Mouse (Mus musculus) right cerebral cortex, postnatal 10 days (tissue): ENCODE results near the gene Plxnb1.

Experiments used
- DNase-seq, 2 experiments: peaks; one replicate each; pipeline ENCODE4 v3.0.0; 2021; ENCODE audit warnings: low spot score in 2 of 2

Plxnb1 gene

DNA sequence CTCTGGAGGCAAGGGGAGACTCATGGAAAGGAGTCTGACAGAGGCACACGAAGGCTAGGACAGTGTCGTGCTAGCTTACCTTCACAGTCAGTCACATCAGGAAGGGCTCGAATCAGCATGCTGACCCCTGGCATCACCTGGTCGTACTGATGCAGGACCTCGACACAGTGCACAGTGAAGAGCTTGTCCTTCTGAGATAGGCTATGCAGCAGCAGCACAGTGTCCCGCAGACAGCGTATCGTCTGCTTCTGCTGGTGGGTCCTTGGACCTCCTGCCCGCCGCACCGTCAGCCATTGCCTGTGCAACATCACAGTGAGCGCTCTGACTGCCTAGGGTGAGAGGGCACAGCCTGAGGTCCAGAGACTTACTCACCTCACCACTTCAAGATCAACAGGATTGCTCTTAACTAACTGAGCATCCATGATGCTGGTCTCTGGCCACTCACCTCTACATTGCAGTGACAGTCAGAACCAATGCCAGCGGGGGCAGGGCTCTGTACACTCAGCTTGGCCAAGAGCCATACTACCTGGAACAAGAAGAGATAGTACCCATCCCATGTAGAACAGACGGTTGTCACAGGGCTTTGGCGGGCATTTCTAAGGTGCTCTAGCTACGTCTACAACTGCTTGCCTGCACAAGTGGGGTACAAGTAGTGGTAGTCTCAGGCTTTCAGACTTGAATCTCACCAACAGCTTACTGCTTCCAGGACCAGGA is 34.8 kb upstream of the Plxnb1 start:
- DNase-seq, result peak; percentile 49 to 65

- DNase-seq, result peak in 1 of 2 experiments; percentile 18
Observed at GRCm38 (mm10) chr9:109060898-109061295, 34.3 kb upstream of the Plxnb1 start.

- DNase-seq, result no peak
Observed at GRCm38 (mm10) chr9:109068095-109068735, 27.0 kb upstream of the Plxnb1 start.

GRCm38 (mm10) chr9:109073661-109074573 is 21.3 kb upstream of the Plxnb1 start, which contains the start of gene Atrip:
Atrip (minus strand) TSS chr9:109074124.
- DNase-seq, result peak; percentile 97

GRCm38 (mm10) chr9:109080516-109080915 is 14.7 kb upstream of the Plxnb1 start:
- DNase-seq, result no peak

DNA sequence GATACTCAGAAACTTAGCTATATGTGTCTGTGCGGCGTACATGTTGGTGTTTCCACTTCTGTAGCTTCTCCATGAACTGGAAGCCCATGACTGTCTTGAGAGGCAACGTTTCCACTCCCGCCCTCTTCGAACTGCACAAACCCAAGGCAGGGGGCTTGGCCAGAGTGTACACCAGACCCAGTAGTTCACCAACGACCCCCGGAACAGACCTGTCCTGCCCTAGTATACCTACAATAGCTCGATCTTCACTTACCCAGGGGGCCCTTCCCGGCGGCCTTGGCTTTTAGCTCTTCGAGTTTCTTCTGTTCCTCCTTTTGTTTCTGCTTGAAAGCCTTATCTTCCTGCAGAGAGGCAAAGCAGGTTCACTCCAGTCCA is 13.5 kb upstream of the Plxnb1 start:
- DNase-seq, result no peak

- peak; percentile 94 to 96 for DNase-seq
Observed at GRCm38 (mm10) chr9:109082124-109082800, 12.9 kb upstream of the Plxnb1 start, which contains the start of the genes Ccdc51 and Tma7. Ccdc51 (plus strand) TSS chr9:109082493. Tma7 (minus strand) TSS chr9:109082587.

DNA sequence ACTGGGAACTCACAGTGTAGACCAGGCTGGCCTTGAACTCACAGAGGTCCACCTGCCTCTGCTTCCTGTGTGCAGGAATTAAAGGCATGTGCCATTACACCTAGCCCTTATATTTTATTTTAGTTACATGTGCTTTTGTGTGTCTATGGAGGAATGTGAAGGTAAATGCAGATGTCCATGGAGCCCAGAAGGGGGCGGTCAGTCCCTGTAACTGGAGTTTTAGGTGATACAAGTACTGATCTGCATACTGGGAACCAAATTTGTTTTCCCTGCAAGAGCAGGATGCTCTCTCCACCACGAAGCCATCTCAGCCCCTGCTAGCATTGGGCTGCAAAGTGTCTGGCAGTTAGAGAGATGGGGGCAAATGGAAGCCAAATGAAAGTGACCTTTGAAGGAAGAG is 10.3 kb upstream of the Plxnb1 start:
- DNase-seq, result no peak

DNA sequence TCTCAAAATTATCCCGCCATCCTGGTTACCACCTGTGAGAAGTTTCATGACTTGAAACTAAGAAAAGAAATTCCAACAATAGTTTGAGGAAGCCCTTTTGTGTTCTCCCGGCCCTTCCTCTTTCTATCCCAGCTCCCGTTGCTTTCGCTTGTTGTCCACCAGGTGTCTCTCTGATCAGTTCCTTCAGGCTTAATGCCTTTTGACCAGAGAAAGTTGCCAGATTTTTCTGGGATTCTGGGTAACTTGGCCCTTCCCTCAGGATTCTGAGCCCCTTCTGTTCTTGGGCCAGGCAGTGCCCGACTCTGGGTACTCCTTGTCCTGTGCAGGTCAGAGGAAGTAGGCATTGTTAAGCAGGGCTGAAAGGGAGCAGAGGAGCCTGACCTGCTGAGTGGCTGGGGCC is 7.2 kb upstream of the Plxnb1 start:
- peak; percentile 62 to 71 for DNase-seq

DNA sequence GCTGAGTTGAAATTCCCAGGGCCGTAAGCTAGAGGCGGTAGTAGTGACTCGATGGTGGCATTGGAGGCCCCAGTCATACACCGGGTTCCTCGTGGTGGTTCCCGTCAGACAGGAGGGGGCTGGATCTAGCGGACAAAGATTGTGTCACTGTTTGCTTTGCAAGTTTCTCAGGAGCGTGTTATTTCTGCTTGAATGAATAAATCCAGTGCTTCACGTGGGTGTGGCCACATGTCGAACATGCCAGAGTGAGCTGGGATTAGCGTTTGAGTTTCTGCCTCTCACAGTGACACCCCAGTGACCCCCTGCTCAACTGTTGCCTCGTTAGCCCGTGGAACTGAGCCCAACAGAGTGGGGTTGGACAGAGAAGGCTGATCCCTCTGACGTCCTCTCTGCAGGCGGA is 4.7 kb upstream of the Plxnb1 start:
- DNase-seq, result no peak

- DNase-seq, result no peak
Observed at GRCm38 (mm10) chr9:109091802-109092201, 3.4 kb upstream of the Plxnb1 start.

DNA sequence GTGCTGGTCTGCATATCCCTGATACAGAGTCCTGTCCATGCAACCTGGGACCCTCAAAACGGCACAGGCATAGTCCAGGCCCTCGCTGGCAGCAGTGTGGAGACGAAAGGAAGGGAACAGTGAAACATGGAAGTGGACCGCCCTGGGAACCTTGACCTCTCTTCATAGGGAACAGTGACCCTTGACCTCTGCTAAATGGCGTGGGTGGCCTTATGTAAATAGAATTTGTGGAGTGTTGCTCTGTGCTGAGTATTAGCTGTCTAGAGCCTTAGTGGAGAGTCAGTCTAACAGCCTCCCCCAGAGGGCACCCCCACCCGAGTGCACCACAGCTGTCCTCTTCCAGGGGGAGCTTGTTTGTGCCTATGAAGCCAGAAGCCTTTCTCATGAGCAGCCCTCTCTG is 2.4 kb upstream of the Plxnb1 start:
- no peak for DNase-seq

DNA sequence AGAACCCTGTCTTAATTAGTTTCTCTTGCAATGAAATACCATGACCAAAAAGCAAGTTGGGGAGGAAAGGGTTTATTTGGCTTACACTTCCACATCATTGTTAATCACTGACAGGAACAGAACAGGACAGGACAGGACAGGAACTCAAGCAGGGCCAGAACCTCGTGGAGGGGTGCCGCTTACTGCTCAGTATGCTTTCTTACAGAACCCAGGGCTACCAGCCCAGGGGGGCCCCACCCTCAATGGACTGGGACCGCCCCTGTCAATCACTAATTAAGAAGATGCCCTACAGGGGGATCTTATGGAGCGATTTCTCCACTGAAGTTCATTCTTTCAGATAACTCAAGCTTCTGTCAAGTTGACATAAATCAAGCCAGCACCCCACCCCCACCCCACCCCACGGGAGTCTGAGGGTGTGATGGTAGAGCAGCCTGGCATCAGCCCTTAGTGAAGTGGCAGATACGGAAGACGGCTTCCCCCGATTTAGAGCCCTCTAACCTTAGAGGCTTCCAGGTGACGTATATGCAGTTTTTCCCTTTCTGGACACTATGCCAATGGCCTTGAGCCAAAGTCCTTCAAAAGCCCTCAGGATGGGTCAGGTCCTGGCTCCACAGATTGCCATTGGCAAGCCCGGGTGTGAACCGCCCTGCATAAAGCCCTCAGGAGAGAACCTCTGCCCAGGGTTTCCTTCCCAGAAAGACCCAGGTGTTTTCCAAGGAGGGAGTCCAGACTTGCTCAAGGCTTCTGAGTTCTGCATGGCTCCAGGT is 1.2 kb upstream of the Plxnb1 start:
- no peak for DNase-seq

- no peak for DNase-seq
Observed at GRCm38 (mm10) chr9:109094553-109095136, 544 bp upstream of the Plxnb1 start.

DNA sequence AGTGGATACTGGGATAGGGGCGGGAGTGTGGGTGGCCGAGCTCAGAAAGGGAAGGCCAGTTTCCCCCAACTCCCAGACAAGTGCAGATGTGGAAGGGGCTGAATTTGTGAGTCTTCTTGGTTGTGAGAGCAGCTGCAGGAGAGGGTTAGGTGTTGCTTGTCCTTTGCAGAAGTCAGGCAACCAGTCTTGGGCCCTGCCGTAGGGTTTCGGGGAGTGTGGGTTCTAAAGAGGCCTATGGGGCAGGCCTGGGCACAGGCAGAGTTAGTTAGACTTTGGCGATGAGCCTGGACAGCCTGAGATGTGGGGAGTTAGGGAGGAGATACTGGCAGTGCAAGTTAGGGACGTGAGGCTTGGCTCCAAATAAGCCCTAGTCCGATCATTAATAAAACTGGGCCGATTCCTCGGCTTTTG is 1.1 kb downstream of the Plxnb1 start:
- peak; percentile 63 to 64 for DNase-seq

GRCm38 (mm10) chr9:109096856-109097255 is 1.7 kb downstream of the Plxnb1 start:
- DNase-seq, result no peak

GRCm38 (mm10) chr9:109097291-109097690 is 2.1 kb downstream of the Plxnb1 start:
- DNase-seq, result no peak

DNA sequence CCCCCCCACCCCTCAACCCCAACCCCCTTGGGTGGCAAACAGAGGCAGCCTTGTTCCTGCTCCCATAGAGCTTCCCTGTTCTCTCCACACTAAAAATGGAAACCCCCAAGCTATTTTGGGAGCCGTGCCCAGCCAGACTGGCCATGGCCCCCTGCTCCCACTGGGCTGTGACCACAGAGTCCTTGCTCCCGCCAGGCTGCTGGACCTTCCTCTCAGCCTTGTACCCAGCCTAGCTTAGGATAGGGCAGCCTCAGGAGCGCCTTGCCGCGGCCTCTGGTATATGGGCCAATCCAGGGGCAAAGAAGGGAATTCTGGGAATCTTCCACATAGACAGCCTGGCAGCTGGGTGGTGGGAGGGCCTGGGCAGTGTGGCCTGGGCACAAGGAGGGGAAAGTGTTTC is 2.6 kb downstream of the Plxnb1 start:
- peak; percentile 89 for DNase-seq

- no peak for DNase-seq
Observed at GRCm38 (mm10) chr9:109098366-109098765, 3.2 kb downstream of the Plxnb1 start.

- peak; percentile 80 to 84 for DNase-seq
Observed at GRCm38 (mm10) chr9:109098969-109099368, 3.8 kb downstream of the Plxnb1 start.
